19 mouse cellular contexts compared by ENCODE assay signal in the genomic region with DNA sequence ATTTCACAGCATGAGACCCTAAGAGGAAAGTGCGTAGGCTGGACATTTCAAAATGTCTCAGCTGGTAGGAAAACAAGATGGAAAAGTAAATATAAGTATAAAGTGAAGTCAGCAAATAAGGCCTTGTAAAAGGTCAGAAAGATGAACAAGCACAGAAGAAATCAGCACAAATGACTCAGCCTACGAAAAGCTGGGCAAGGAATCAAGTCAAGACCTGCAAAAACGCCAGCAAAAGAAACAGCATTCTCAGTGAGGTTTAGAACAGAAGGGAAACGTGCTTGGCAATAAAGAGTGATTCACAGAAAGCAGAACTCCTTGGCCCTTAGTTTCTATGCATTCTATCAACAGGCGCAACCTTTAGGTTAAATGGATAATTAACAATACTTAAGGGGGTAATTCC. TPM values are rescaled to one million over a fixed set of nuclear protein-coding genes. Genes with fewer than 3 reads are reported as not detected.
"Had no signal": no experiment of that assay in that cellular context is flagged by ENCODE, and none has a peak within 500 bp of the region (broad histone marks: within the 10 kb centered on the region; RNA-seq: fewer than 3 reads in every experiment).

No protein-coding gene starts in this region.

- DNase-seq: kidney, adult 9 months; kidney, postnatal 36 days; lung, embryonic 14.5 days; lung, postnatal 14 days; right cerebral cortex, postnatal 4 days; spleen, adult 18-20 months; thymus, adult 2 months; thymus, postnatal 25 days had no signal

- H3K9ac ChIP-seq: liver, embryonic 15.5 days; lung, embryonic 14.5 days; midbrain, embryonic 15.5 days; neural tube, embryonic 12.5 days; stomach, embryonic 15.5 days had no signal

- H3K9me3 ChIP-seq: limb, embryonic 10.5 days; liver, embryonic 15.5 days; megakaryocyte, embryonic 14.5 days; midbrain, embryonic 15.5 days; neural tube, embryonic 12.5 days; stomach, embryonic 15.5 days had no signal

- ATAC-seq: midbrain, embryonic 15.5 days had no signal

- H3K4me3 ChIP-seq: limb, embryonic 10.5 days; liver, embryonic 15.5 days; megakaryocyte, embryonic 14.5 days; midbrain, embryonic 15.5 days; neural tube, embryonic 12.5 days; stomach, embryonic 15.5 days had no signal

- H3K4me2 ChIP-seq: liver, embryonic 11.5 days; liver, embryonic 15.5 days; lung, embryonic 14.5 days; midbrain, embryonic 11.5 days; midbrain, embryonic 15.5 days; neural tube, embryonic 12.5 days; stomach, embryonic 15.5 days had no signal

- H3K27me3 ChIP-seq: liver, embryonic 15.5 days; megakaryocyte, embryonic 14.5 days; midbrain, embryonic 15.5 days; neural tube, embryonic 12.5 days; stomach, embryonic 15.5 days had no signal

- H3K4me1 ChIP-seq: limb, embryonic 10.5 days; liver, embryonic 15.5 days; megakaryocyte, embryonic 14.5 days; midbrain, embryonic 15.5 days; neural tube, embryonic 12.5 days had no signal

- H3K27ac ChIP-seq: kidney, postnatal 0 days; limb, embryonic 10.5 days; liver, embryonic 15.5 days; macrophage; midbrain, embryonic 15.5 days; neural tube, embryonic 12.5 days; stomach, embryonic 15.5 days had no signal

- H3K36me3 ChIP-seq: limb, embryonic 10.5 days; liver, embryonic 15.5 days; midbrain, embryonic 15.5 days; neural tube, embryonic 12.5 days; stomach, embryonic 15.5 days had no signal

RNA-seq across cellular contexts. Expression of gene Ric3, which starts 10.8 kb away (rescaled TPM):
- total RNA-seq: monocyte, adult 5-6 weeks had no signal
